21 mouse cellular contexts compared by ENCODE assay signal in the genomic region with DNA sequence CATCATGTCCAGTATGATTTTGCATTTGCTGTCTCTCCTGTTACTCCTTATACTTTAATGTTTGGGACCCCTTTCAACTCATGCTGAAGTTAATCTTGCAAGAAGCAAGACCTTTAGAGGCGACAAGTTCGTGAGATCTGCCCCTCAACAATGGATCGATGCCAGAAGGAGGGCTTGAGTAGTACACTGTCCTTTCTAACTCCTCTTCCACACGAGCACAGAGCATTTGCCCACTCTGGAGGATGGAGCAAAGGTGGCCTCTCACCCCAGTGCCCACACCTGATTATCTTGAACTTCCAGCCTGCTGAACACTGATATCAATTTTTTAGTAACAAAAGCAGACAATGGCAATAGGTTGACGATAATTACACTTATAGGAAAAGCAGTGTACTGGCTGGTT.
"Had no signal": no experiment of that assay in that cellular context is flagged by ENCODE, and none has a peak within 500 bp of the region (broad histone marks: within the 10 kb centered on the region; RNA-seq: fewer than 3 reads in every experiment).

No protein-coding gene starts in this region.

- ATAC-seq: forebrain, embryonic 13.5 days; forebrain, embryonic 14.5 days; forebrain, embryonic 15.5 days; forebrain, embryonic 16.5 days; forebrain, postnatal 0 days had no signal

- DNase-seq: cerebellum, adult 2 months; cerebellum, adult 8-10 months; cerebellum, adult 9-10 months; cerebellum, adult 9-11 months; cerebellum, postnatal 10 days; cerebellum, postnatal 14 days; cerebellum, postnatal 25 days; cerebellum, postnatal 36 days; embryo, embryonic 11 days; forebrain, postnatal 0 days; gastrocnemius, adult 2 months; gastrocnemius, postnatal 10 days; gastrocnemius, postnatal 14 days; gastrocnemius, postnatal 25 days; gastrocnemius, postnatal 36 days; heart, adult 18-20 months; heart, adult 2 months had no signal
